Mouse (Mus musculus) thymus, adult 2 months (tissue): ENCODE results near the gene Paf1.

ENCODE experiments used
- CTCF ChIP-seq: fragments of 200-500 bp; IDR thresholded peaks from 2 replicates; pipeline ENCODE4 v1.5.1; 2012; ENCODE audit warnings: mild to moderate bottlenecking, control low read depth, low read length, moderate library complexity, borderline replicate concordance; ENCODE audit not compliant: control insufficient read depth, poor library complexity, insufficient read depth; ENCODE audit errors: extremely low read depth
- POLR2A ChIP-seq: fragments of 200-500 bp; IDR thresholded peaks from 2 replicates; pipeline ENCODE4 v1.6.1; 2012; ENCODE audit warnings: mild to moderate bottlenecking, low read length, control low read depth, moderate library complexity; ENCODE audit not compliant: control insufficient read depth, poor library complexity, insufficient read depth; ENCODE audit errors: extremely low read depth

GRCm38 (mm10) chr7:28373131-28373581 is 19.6 kb upstream of the Paf1 start:
- TF ChIP-seq POLR2A (no peak), CTCF (no peak)
